Mouse (Mus musculus) mouse embryonic stem cell (cell line): ENCODE measurements around the gene Sp100.

Source experiments
- in situ Hi-C, 2 experiments: fragments of 300-500 bp; cut with MboI; formaldehyde crosslinking; loops; 1 replicate in 1 of 2; 3 replicates in 1 of 2; pipeline ENCODE4 v1.14.3; 2019 to 2020; ENCODE audit warnings: low sequenced_read_pairs in 2 of 2, low pct_unique_long_range_greater_than_20kb in 1 of 2, mixed read lengths in 1 of 2; ENCODE audit not compliant: unreplicated experiment in 1 of 2

Gene Sp100

DNA sequence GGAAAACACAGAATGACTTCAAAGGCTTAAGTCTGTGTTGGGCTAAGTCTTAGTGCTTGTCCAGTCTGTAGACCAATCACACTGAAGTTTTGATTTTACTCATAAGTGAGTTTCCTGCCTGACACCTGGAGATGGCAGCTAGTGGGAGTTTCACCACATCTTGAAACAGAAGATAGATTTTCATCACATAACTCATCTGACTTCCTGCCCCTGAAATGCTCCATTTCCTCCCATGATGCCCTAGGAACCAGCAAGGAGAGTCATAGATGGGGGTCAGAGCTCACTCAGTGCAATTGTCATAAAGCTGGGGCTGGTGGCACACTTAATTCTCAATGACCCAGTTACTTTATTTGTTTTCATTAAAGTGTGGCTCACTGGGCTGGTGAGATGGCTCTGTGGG lies 90.0 kb downstream of the Sp100 start:
- in situ Hi-C loops: no loop called here

DNA sequence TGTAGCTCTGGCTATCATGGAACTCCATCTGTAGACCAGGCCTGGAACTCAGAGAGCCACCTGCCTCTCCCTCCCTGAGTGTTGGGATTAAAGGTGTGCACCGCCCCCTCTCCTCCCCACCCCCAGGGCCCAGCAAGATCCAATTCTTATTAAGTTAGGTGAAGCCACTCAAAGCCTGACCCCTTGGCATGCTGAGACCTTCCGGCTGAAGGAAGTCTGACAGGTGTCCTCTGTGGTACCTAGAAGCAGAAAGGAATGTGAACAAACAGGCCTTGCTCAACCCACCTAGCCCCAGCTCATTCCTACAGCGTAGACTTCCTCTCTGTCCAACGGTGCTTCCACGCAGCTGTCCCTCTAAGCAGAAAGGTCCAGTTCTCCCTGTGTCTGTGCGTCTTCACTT lies 91.1 kb downstream of the Sp100 start:
- in situ Hi-C loops: no loop called here

DNA sequence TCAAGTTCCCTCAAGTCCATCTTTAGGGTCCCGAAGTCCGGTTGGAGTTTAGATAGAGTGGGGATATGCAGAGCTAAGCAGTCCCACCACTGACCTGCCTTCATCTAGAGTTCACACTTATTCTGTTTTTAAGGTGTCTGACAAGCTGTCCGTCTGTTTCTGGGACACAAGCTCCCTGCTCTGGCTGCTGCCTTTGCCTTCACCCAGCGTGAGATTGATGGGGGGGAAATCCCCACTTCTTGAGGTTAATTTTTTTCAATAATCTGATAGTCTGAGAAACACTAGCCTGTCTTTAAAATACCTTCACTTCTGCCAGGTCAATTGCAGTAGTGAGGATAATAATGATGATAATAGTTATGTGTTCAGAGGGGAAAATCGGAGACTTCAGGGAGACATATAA lies 92.5 kb downstream of the Sp100 start:
- in situ Hi-C loops: no loop called here

DNA sequence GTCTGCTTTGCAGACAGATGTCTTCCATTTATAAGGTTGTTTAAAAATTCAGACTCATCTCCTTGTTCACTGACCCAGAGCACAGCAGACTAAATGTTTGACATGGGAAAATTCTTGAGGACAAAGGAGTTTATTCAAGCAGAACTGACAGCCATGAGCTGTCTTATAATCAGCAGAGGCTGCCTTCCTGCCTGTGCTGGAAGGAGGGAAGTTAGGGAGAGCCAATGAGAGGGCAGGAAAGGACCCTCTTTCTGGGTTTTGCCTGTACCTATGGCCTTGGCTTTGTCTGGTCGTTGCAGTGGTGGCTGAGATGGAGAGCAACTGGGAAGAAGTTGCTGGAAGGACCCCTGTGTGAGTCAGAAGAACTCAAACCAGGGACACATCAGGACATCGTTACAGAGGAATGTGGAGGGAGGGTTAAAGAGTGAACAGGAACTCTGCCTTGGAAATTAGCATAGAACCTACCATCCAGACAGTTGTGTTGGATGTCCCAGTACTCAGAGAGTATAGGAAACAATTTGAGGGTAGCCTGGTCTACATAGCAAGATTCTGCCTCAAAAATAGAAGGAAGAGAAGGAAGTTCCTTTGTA lies 93.2 kb downstream of the Sp100 start:
- in situ Hi-C loops: no loop called here

DNA sequence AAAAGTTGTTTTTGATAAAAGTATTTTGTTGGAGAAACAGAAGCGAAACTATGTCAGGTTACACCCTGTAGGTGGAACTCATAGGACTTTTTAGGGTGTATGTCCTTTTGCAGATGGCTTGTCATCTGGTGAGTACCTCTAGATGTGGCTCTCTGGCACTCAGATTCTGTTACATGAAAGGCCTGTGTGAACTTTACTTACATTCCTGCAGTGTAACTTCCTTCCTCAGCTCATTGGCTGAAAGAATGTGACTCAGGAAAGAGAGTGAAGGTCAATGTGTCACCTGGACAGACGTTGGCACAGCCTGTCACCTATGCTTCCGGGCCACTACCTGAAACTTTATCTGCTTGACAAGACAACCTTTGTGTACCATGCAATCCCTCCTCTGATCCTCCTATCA lies 94.8 kb downstream of the Sp100 start:
- in situ Hi-C loops: no loop called here

DNA sequence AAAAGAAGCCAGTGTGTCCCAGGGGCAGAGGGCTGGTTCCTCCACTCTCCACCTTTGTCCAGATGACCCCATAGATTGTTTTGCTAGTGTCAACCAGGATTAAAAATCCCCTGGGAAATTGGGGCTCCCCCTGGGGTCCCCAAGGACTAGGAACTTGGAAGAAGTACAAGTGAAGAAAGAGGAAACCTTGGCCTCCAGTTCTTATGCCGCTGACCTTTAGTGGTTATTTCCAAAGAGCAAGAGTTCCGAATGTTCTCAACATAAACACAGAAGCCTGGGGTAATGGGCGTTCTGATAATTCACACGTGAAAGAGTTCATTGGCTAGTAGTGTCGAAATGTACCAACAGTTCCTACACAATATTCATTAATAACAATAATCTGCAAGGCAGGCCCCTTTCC lies 96.7 kb downstream of the Sp100 start:
- in situ Hi-C loops: no loop called here

GRCm38 (mm10) chr1:85749829-85750228 lies 100.0 kb downstream of the Sp100 start:
- in situ Hi-C loops: no loop called here

- in situ Hi-C loops: no loop called here
These were observed 100.9 kb downstream of the Sp100 start for GRCm38 (mm10) chr1:85750650-85751049.

DNA sequence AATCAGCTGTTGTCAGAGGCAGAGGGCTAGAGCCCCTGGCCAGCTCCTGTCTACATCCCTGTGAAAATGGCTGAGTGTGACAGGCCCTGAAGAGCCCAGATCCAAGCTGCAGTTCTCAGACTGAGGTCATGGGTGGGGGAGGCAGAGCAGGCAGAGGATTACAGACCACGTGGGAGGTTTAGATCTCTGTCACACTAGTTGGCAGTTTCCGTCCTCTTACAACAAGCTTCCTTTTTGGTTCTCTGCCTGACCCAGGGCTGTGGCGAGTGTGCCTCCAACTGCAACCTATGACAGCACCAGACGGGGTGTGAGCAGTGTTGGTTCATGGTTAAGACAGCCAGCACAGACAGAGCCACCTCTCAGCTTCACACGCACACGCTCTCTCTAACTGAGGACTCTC lies 101.7 kb downstream of the Sp100 start:
- in situ Hi-C loops: no loop called here

- in situ Hi-C loops: no loop called here
These were observed 102.3 kb downstream of the Sp100 start for GRCm38 (mm10) chr1:85751932-85752680.

DNA sequence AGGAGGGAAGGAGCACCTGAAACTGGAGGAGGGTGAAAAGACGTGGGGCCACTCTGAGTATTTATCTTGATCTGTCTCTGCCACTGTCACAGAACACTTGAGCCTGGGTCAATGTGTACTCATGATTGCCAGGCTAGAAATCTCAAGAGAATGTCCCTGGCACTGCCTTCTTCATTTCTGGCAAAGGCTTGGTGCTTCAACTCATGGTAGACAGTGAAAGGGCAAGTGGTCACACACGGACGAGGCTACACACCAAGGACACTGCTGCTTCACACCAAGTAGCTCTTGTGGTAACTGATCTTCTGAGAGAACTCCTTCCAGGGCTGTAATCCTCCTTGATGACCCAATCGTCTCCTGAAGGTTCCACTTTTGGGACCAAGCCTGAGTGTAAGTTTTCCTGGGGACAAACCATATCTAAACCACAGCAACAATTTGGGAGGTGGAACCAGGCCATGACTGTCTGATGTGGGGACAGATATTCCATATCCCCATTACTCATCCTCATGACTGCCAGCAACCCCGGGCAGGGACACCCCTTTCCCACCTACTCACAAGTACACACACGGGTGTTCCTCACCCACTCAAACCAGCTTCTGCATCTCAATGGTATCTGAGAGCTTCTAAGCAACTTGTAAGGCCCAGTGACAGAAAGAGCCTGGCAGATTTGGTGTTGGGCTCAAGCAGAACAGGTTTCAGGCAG lies 107.9 kb downstream of the Sp100 start:
- in situ Hi-C loops: no loop called here

DNA sequence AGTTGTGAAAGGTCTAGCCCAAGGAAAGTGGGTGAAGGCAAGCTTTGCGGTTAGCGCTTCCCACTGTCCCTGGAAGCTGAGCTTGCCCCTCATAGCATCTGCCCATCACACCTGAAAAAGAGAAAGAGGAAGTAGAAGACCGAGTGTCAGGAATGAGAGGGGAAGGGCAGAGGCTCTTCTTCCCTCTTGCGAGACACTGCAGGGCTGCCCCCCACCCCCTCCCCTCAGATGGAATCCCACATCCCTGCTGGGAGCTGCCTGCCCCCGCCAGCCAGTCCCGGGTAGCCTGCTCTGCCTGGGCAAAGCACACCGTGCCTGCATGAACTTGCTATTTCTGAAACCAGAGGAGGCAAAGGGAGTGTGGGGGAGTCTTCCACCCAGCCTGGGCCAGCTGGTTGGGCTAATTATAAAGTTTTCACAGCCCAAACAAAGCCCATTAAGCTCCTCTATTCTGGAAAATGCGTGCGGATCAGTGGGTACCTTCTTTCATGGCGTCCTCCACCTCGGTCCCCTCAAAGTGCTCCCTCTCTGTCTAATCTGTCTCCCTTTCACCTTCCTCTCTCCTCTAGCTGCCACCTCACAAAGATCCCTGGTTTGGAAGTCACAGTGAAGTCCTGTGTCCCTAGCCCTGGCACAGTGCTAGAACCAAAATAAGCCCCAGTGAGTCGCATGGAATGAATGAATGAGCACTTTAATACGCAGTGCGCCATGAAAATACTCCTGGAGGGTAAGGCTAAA lies 108.6 kb downstream of the Sp100 start:
- in situ Hi-C loops: no loop called here

- in situ Hi-C loops: no loop called here
These were observed 109.1 kb downstream of the Sp100 start for GRCm38 (mm10) chr1:85758969-85759293.
